Mouse (Mus musculus) heart, embryonic 10.5 days (tissue): ENCODE measurements around the gene Apoa2. TPM values are rescaled to one million over a fixed set of nuclear protein-coding genes. Genes with fewer than 3 reads are reported as not detected.
A peak's percentile ranks its signal among the peaks of the same experiment; 100 is the strongest.

ENCODE experiments used
- DNase-seq: peaks from one replicate; pipeline ENCODE4 v3.0.0-alpha.2; 2017; ENCODE audit warnings: low spot score
- H3K27ac ChIP-seq: fragments of 300-500 bp; sonication (generic); 2 replicates; pipeline ENCODE4 v1.5.1; 2016; ENCODE audit warnings: mild to moderate bottlenecking
- H3K27me3 ChIP-seq: fragments of 300-500 bp; sonication (generic); 2 replicates; pipeline ENCODE4 v1.6.1; 2016; ENCODE audit warnings: mild to moderate bottlenecking; ENCODE audit not compliant: poor library complexity, insufficient read depth, severe bottlenecking
- H3K36me3 ChIP-seq: fragments of 300-500 bp; sonication (generic); 2 replicates; pipeline ENCODE4 v1.6.1; 2016; ENCODE audit warnings: mild to moderate bottlenecking, moderate library complexity
- H3K4me1 ChIP-seq: fragments of 300-500 bp; sonication (generic); 2 replicates; pipeline ENCODE4 v1.6.1; 2016; ENCODE audit warnings: mild to moderate bottlenecking
- H3K4me3 ChIP-seq: fragments of 300-500 bp; sonication (generic); 2 replicates; pipeline ENCODE4 v1.5.1; 2016; ENCODE audit warnings: mild to moderate bottlenecking, moderate library complexity
- H3K9me3 ChIP-seq: fragments of 300-500 bp; sonication (generic); 2 replicates; pipeline ENCODE4 v1.6.1; 2016; ENCODE audit warnings: mild to moderate bottlenecking, moderate library complexity
- WGBS: fragments of 180-500 bp; shearing (Covaris S2); methylation state at CpG from one replicate; pipeline ENCODE4 v1.1.7; 2016; 5-methylcytosine and 5-hydroxymethylcytosine counted together
- polyA plus RNA-seq: library from polyadenylated mRNA; unstranded; fragments of >200 nt; fragmentation: Nextera tagmentation; extraction: Ambion mirVana; gene quantifications from 2 replicates; pipeline ENCODE4 v1.2.1, GENCODE M21; 2016

Gene Apoa2
- 16.2 and 315 TPM in 2 replicates for polyA plus RNA-seq

- H3K4me3 ChIP-seq, result no peak within 1 kb of the TSS; the same call in 1 of the 2 replicates
- H3K4me1 ChIP-seq, result peaks cover 20% of the 10 kb centered on the region
- H3K27me3 ChIP-seq, result no peaks in the 10 kb centered on the region
- DNase-seq, result no peak
- 79% methylated on average over 5 of the region's 5 CpGs for WGBS
- 0 out of 2 replicates have a peak within 1 kb of the TSS, but pooled peaks have one; percentile 16 for H3K27ac ChIP-seq
- H3K36me3 ChIP-seq, result peaks cover 4% of the 10 kb centered on the region
- no peaks in the 10 kb centered on the region for H3K9me3 ChIP-seq
Measured at GRCm38 (mm10) chr1:171224857-171225256, at the start of gene Apoa2. Apoa2 (plus strand) TSS chr1:171225054.

GRCm38 (mm10) chr1:171179487-171180171 lies 45.2 kb upstream of the Apoa2 start:
- Histone ChIP-seq H3K4me3 (no peak overlapping the region), H3K36me3 (no peaks in the 10 kb centered on the region), H3K4me1 (peaks cover 13% of the 10 kb centered on the region), H3K27ac (no peak overlapping the region), H3K27me3 (no peaks in the 10 kb centered on the region), H3K9me3 (no peaks in the 10 kb centered on the region)
- WGBS, result 72% methylated on average over 5 of the region's 5 CpGs
- DNase-seq, result no peak

- DNase-seq, result no peak
- 87% methylated on average over 3 of the region's 3 CpGs for WGBS
- Histone ChIP-seq H3K27me3 (no peaks in the 10 kb centered on the region), H3K36me3 (no peaks in the 10 kb centered on the region), H3K9me3 (no peaks in the 10 kb centered on the region), H3K4me3 (no peak overlapping the region), H3K4me1 (peaks cover 32% of the 10 kb centered on the region), H3K27ac (peak overlapping the region; percentile 83; the same call in 1 of the 2 replicates)
Measured at GRCm38 (mm10) chr1:171183025-171183424, 41.8 kb upstream of the Apoa2 start.

GRCm38 (mm10) chr1:171183620-171184019 lies 41.2 kb upstream of the Apoa2 start:
- no peaks in the 10 kb centered on the region for H3K9me3 ChIP-seq
- no peaks in the 10 kb centered on the region for H3K27me3 ChIP-seq
- no peak for DNase-seq
- peaks cover 37% of the 10 kb centered on the region for H3K4me1 ChIP-seq
- peak overlapping the region; percentile 83 for H3K27ac ChIP-seq
- H3K36me3 ChIP-seq, result no peaks in the 10 kb centered on the region
- peak overlapping the region; percentile 13; the same call in 1 of the 2 replicates for H3K4me3 ChIP-seq
- WGBS, result 38% methylated on average over 3 of the region's 3 CpGs

- H3K27ac ChIP-seq, result peak overlapping the region; percentile 83; the same call in 1 of the 2 replicates
- WGBS, result 73% methylated on average over 7 of the region's 7 CpGs
Measured at GRCm38 (mm10) chr1:171184314-171184713, 40.5 kb upstream of the Apoa2 start.

GRCm38 (mm10) chr1:171185655-171186054 lies 39.2 kb upstream of the Apoa2 start:
- Histone ChIP-seq H3K27ac (0 out of 2 replicates have a peak overlapping the region, but pooled peaks have one; percentile 56), H3K36me3 (no peaks in the 10 kb centered on the region), H3K9me3 (no peaks in the 10 kb centered on the region), H3K4me3 (no peak overlapping the region), H3K4me1 (peaks cover 51% of the 10 kb centered on the region), H3K27me3 (peaks cover under 1% of the 10 kb centered on the region; the same call in 1 of the 2 replicates)
- WGBS, result 57% methylated on average over 8 of the region's 8 CpGs
- no peak for DNase-seq

More at GRCm38 (mm10) chr1:171184314-171184713, 40.5 kb upstream of the Apoa2 start:
- H3K9me3 ChIP-seq, result no peaks in the 10 kb centered on the region
- H3K27me3 ChIP-seq, result no peaks in the 10 kb centered on the region
- no peaks in the 10 kb centered on the region for H3K36me3 ChIP-seq
- peaks cover 44% of the 10 kb centered on the region for H3K4me1 ChIP-seq
- H3K4me3 ChIP-seq, result no peak overlapping the region
- no peak for DNase-seq

- DNase-seq, result no peak
- Histone ChIP-seq H3K36me3 (no peaks in the 10 kb centered on the region), H3K27ac (peak overlapping the region; percentile 89; the same call in 1 of the 2 replicates), H3K4me1 (peaks cover 58% of the 10 kb centered on the region), H3K27me3 (peaks cover 23% of the 10 kb centered on the region), H3K4me3 (no peak overlapping the region), H3K9me3 (no peaks in the 10 kb centered on the region)
- WGBS, result 75% methylated on average over 13 of the region's 13 CpGs
Measured at GRCm38 (mm10) chr1:171187851-171188700, 36.8 kb upstream of the Apoa2 start.

- no peaks in the 10 kb centered on the region for H3K9me3 ChIP-seq
- H3K36me3 ChIP-seq, result no peaks in the 10 kb centered on the region
- H3K27ac ChIP-seq, result peak overlapping the region; percentile 89
- H3K4me3 ChIP-seq, result peak overlapping the region; percentile 36; the same call in 1 of the 2 replicates
- WGBS, result 17% methylated on average over 8 of the region's 8 CpGs
- H3K27me3 ChIP-seq, result peaks cover 33% of the 10 kb centered on the region
- H3K4me1 ChIP-seq, result peaks cover 61% of the 10 kb centered on the region
- DNase-seq, result no peak
Measured at GRCm38 (mm10) chr1:171189046-171189445, 35.8 kb upstream of the Apoa2 start.

- Histone ChIP-seq H3K9me3 (no peaks in the 10 kb centered on the region), H3K27ac (peak overlapping the region; percentile 89), H3K27me3 (peaks cover 39% of the 10 kb centered on the region), H3K36me3 (no peaks in the 10 kb centered on the region), H3K4me1 (peaks cover 62% of the 10 kb centered on the region), H3K4me3 (peak overlapping the region; percentile 36; the same call in 1 of the 2 replicates)
- no peak for DNase-seq
- 37% methylated on average over 14 of the region's 14 CpGs for whole genome bisulfite sequencing
Measured at GRCm38 (mm10) chr1:171189476-171190114, 35.3 kb upstream of the Apoa2 start.

- Histone ChIP-seq H3K27ac (no peak overlapping the region), H3K36me3 (no peaks in the 10 kb centered on the region), H3K4me1 (peaks cover 66% of the 10 kb centered on the region), H3K27me3 (peaks cover 51% of the 10 kb centered on the region), H3K9me3 (no peaks in the 10 kb centered on the region), H3K4me3 (no peak overlapping the region)
- WGBS, result 92% methylated on average over 9 of the region's 9 CpGs
- no peak for DNase-seq
Measured at GRCm38 (mm10) chr1:171190832-171191231, 34.0 kb upstream of the Apoa2 start.

- H3K4me1 ChIP-seq, result peaks cover 61% of the 10 kb centered on the region
- H3K4me3 ChIP-seq, result no peak overlapping the region
- H3K27me3 ChIP-seq, result peaks cover 54% of the 10 kb centered on the region
- H3K36me3 ChIP-seq, result no peaks in the 10 kb centered on the region
- H3K9me3 ChIP-seq, result no peaks in the 10 kb centered on the region
- WGBS, result 40% methylated on average over 10 of the region's 10 CpGs
- no peak overlapping the region for H3K27ac ChIP-seq
- no peak for DNase-seq
Measured at GRCm38 (mm10) chr1:171192283-171192682, 32.6 kb upstream of the Apoa2 start.

- no peak for DNase-seq
- Histone ChIP-seq H3K27me3 (peaks cover 54% of the 10 kb centered on the region), H3K4me1 (peaks cover 55% of the 10 kb centered on the region)
Measured at GRCm38 (mm10) chr1:171193093-171193840, 31.6 kb upstream of the Apoa2 start.

More at GRCm38 (mm10) chr1:171193093-171193840, 31.6 kb upstream of the Apoa2 start:
- H3K36me3 ChIP-seq, result no peaks in the 10 kb centered on the region
- H3K4me3 ChIP-seq, result peak overlapping the region; percentile 48
- 5% methylated on average over 18 of the region's 18 CpGs for WGBS
- H3K9me3 ChIP-seq, result no peaks in the 10 kb centered on the region
- H3K27ac ChIP-seq, result peak overlapping the region; percentile 31
